Mouse (Mus musculus): Measurements from ENCODE around the gene Hs6st2. TPM values are rescaled to one million over a fixed set of nuclear protein-coding genes. Genes with fewer than 3 reads are reported as not detected.

Hs6st2 gene
- total RNA-seq, 2 experiments from 2014 or later, result 5.1 to 5.8 TPM

GRCm38 (mm10) chrX:51585444-51585843 lies 96.2 kb downstream of the Hs6st2 start:
- DNase-seq, result no peak

GRCm38 (mm10) chrX:51581704-51582103 lies 100.0 kb downstream of the Hs6st2 start:
- no peak for DNase-seq

GRCm38 (mm10) chrX:51561880-51562279 lies 119.8 kb downstream of the Hs6st2 start:
- DNase-seq, result peak; percentile 9

DNA sequence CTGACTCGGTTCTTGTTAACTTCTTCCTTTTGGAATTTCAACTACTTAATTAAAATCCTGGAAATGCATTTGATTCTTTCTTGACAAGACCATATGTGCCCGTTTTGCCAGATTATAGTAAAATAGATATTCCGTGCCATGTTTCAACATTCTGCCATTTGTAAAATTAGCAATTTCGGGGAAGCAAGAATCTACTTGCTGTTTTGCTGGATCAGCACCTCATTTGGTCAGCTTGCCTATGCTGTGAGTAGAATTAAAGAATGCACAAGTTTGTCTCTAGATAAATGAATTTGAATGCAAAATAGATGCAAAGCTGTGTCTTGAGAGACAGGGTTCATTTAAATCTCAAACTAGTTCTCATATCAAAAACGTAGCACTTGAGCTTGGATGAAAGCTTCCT lies 142.0 kb downstream of the Hs6st2 start:
- DNase-seq, result no peak

- peak; percentile 26 for DNase-seq
Measured at GRCm38 (mm10) chrX:51537082-51537481, 144.6 kb downstream of the Hs6st2 start.

DNA sequence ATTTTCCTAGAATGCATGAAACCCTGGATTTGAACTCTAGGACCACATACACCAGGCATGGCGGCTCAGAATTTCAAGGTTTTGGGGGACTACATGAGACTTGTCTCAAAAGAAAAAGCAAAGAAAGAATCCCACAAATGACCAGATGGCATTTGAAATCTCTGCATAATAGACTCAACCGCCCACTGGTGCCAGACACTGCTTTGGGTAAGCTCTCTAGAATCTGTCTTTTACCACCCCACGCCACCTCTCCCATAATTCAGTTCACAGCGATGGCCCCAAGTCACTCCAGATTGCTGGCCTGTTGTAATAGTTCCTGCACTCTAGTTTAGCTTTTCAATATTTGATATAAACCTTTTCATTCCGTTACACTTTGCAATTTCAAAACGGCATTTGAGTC lies 146.4 kb downstream of the Hs6st2 start:
- no peak for DNase-seq

DNA sequence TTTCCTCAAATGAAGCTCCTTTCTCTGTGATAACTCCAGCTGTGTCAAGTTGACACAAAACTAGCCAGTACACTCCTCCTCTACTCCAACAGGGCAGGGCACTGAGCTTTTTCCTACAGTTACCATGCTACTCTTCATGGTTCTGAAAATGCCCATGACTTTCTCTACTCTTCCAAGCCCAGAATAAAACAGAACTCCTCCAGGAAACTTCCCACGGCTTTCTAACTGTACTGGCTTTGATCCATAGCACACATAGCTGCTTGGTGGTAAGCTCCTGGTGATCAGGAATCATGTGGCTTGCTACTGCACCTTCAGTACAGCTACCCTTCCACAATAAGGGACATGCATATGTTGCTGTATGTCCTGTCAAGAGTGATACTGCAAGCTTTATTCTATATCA lies 150.5 kb downstream of the Hs6st2 start:
- no peak for DNase-seq

DNA sequence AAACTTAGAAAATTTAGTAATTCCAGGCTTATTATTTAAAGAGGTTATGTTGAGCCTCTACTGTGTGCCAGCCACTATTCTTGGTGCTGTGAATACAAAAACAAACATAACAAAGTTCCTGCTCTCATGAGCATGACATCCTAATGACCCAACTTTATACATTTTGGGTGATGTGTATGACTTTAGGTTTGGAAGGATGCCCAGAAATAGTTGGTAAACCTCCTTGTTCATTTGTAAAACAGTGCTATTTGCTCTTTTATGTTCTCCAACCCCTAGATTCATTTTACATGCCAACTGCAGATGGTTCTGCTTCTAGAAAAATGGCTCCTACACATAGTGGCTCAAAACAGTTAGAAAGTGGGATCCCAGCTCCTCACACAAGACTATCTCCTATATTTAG lies 153.1 kb downstream of the Hs6st2 start:
- no peak for DNase-seq

GRCm38 (mm10) chrX:51514831-51515230 lies 166.8 kb downstream of the Hs6st2 start:
- no peak for DNase-seq

- no peak for DNase-seq
Measured at GRCm38 (mm10) chrX:51506526-51506925, 175.1 kb downstream of the Hs6st2 start.

GRCm38 (mm10) chrX:51505691-51506090 lies 176.0 kb downstream of the Hs6st2 start:
- DNase-seq, result no peak

DNA sequence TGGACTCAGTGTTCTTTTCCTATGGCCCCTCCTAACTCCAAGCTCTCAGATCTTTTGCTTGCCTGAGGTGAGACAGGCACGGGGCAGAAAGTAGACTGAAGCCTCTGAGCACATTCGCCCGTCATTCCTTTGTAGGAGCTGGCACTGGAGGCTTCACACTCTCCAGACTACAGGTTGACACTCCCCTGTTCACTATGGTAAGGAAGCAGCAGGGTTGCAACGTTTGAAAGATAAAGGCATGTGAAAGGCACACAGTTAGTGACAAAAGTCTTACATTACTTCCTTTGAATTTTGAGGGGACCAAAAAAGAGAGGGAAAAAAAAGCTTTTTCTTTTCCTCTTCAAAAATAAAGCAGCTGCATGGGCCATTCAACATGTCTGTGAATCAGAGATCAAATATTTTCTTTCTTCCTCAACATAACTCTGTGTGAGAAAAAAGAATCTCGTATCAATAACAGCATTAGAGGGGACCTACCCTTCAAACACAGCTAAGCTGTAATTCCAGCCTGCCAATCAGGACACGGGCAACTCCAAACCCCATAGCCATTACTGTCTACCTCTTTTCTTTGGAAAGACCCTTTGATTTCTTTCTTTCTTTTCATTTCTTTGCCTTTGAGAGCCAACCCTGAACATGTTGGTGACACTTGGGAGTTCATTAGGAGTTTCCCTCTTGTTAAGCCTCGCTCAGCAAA lies 177.7 kb downstream of the Hs6st2 start:
- DNase-seq, result no peak

DNA sequence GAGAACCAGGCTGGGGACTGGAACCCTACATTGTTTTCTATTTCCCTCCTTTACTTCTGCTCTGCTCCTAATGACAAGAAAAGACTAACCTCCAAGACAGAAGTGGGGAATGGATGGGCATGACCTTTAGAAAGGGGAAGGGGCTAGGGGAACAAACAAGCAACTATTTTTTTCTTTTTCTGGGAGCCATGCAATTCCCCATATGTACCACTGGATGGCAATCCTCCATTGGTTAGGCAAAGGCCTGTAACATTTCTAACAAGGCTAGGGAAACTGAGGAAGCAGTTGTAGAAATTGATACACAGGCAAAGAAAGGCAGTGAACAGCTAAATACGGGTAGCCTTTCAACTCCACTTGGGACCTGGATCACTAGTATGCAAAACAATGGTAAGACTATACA lies 183.8 kb downstream of the Hs6st2 start:
- DNase-seq, result no peak

- DNase-seq, result no peak
Measured at GRCm38 (mm10) chrX:51488374-51488773, 193.3 kb downstream of the Hs6st2 start.

GRCm38 (mm10) chrX:51469411-51469810 lies 212.2 kb downstream of the Hs6st2 start:
- DNase-seq, result no peak

- DNase-seq, result no peak
Measured at GRCm38 (mm10) chrX:51461413-51461812, 220.2 kb downstream of the Hs6st2 start.

- DNase-seq, result no peak
Measured at GRCm38 (mm10) chrX:51443366-51443765, 238.3 kb downstream of the Hs6st2 start.

DNA sequence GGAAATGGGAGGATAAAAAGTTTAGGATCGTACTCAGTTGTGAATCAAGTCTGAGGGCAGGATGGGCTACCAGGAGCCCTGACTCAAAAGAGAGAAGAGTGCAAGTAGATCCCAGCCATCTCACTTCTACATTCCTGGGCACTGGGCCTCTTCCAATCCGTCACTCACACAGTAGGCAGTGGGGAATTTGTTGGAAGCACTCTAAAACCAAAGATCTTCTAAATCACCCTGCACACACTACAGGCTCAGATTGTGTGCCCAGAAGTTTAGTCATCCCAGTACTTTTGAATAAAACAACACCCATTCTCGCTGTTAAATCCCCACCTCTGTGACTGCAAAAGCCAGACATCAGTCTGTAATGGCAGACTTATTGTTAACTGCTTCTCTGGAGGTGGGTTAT lies 249.9 kb downstream of the Hs6st2 start:
- DNase-seq, result no peak

DNA sequence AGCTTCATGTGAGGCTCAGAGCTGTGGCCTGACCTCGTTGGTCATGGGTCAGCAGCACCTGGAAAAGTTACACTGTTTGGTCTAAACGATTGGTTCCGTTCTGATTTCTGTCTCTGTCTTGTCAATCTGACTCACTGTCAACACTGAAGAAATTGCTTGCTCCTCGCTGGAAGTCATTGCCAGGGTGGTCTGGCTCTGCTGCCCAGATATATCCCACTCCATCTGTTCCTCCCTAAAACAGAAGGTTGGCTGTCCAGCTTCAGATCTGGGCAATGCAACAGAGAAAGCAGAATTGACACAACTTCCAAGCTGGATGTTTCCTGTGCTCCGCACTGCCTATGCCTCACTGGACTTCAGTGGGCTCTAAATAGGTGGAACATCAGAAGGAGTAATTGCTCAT lies 256.6 kb downstream of the Hs6st2 start:
- DNase-seq, result no peak

DNA sequence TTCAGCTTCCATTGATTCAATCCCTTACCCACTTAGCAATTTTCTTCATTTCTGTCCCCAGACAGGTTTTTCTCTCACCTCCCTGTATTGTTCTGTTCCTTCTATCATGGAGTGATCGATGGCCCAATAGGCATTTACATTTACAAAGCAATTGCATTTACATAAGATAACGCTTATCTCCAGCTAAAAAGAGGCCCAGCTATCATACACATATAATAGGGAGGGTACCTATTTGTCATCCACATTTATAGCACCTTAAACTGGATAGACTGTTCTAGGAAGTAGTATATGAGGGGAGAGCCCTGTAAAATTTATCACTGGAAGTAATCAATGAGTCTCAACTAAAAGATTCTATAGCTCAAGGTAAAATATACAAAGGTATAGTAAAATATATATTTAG lies 271.4 kb downstream of the Hs6st2 start:
- no peak for DNase-seq

- DNase-seq, result no peak
Measured at GRCm38 (mm10) chrX:51397457-51397856, 284.2 kb downstream of the Hs6st2 start.

DNA sequence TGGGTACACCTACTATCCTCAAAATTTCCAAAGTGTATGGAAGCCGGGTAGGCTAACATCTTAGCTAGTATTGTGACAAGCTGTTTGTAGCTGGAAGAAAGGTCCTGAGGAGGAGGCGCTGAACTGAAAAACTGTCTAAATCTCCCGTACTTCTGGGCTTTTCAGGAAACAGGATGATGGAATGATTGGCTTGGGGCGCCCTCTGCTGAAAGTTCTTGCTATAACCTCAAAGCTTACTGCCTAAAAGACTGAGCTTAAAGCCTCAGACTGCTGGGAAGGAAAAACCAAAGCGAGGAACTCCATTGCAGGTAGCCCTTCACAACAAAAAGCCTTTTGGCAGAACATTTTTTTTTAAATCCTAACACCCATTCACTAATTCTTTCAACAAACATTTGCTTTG lies 307.0 kb downstream of the Hs6st2 start:
- DNase-seq, result peak; percentile 80

DNA sequence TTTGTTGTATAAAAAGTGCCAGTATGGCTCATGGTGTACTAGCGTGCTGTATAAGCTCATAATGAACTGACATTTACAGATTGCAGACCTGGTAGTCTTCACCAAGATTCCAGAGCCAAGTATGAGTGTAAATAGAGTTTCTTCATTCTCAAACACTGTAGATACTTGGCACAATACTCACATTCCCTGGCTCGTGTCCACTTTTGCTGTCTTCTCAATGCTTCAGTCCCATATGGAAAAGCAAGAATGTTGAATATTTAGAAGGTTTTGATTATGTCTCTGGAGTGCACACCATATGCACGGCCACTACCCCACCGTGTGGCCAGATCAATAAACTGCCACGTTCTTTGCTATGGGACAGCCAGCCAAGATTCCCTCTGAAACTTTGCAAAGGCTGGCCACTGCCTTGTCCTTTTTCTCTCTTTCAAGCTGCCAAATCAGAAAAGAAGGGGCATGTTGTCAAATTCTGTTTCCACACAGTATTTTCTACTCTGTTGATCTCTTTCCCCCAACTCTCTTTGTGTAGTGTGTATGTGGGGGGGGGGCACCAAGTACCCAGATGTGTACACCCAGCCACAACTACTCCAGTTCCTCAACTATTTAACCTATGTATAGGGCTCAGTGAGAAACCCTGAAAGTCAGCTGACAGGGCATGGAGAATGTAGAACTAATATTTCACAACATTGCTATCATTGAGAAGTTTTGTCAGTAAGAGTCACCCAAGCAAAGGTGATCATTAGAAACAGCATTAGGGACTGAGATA lies 309.0 kb downstream of the Hs6st2 start:
- DNase-seq, result peak; percentile 32

DNA sequence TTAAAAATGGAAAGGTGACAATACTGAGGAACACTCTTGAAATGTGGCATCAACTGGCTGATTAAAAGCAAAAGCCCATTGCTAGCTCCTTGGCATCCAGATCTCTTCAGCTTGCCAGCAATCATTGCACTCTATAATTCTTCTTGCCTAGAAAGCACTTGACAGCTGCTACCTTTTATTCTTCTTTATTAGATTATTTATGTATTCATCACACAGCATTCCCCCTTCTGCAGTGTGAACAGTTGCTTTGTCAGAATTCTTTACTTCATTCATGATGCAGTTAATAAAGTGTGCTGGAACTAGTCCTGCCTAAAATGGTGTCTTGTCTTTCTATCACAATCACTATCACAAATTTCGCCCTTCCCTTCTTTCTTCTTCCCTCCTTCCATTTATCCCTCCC lies 332.0 kb downstream of the Hs6st2 start:
- DNase-seq, result no peak

Measured in adrenal gland, postnatal 10 days (tissue).